Mouse (Mus musculus) lung, postnatal 0 days (tissue): ENCODE measurements around the gene Mybbp1a.
A peak's percentile ranks its signal among the peaks of the same experiment; 100 is the strongest.

Experiments
- CTCF ChIP-seq: IDR thresholded peaks from 2 replicates; pipeline ENCODE4 v1.5.1; 2016; ENCODE audit warnings: antibody characterized with exemption, mild to moderate bottlenecking
- EP300 ChIP-seq: IDR thresholded peaks from 2 replicates; pipeline ENCODE4 v1.6.1; 2016; ENCODE audit warnings: antibody characterized with exemption, mild to moderate bottlenecking, control low read depth

DNA sequence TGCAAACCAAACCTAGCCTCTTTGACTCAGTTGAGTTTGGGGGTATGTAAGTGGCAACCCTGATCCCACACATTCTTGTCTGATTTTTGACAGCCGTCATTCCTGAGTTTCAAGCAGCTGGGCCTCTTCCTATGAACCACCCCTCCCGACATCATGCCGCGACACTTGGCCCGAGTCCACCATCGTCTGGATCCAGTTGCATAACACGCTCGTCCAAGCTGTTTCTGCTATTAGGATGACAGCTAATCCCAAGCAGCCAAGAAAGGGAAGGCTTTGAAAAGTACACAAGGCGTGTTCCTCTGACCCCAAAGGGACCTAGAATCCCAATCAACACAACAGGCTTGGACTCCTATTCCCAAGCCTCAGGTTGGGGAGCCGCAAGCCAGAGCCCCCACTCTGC, 44.1 kb upstream of the Mybbp1a start:
- no peak for TF ChIP-seq CTCF
- TF ChIP-seq EP300 = peak; percentile 88
